Mouse (Mus musculus) MEL (cell line): ENCODE data around the gene Pde6b.

Experiments
- CTCF ChIP-seq, 3 experiments: IDR thresholded peaks in 2 of 3; conservative IDR thresholded peaks in 1 of 3; 2 replicates each; pipeline ENCODE4 v1.5.1; 2011 to 2012; ENCODE audit warnings: low read length in 3 of 3, low read depth in 2 of 3, mild to moderate bottlenecking in 2 of 3, improper control_type of control experiment in 1 of 3, inconsistent platforms in 1 of 3, mixed read lengths in 1 of 3, moderate library complexity in 1 of 3; ENCODE audit not compliant: control insufficient read depth in 1 of 3, insufficient read depth in 1 of 3, poor library complexity in 1 of 3, severe bottlenecking in 1 of 3
- JUND ChIP-seq: IDR thresholded peaks from 2 replicates; pipeline ENCODE4 v1.6.1; 2011; ENCODE audit warnings: low read depth, mild to moderate bottlenecking, improper control_type of control experiment, low read length
- MAFK ChIP-seq: IDR thresholded peaks from 2 replicates; pipeline ENCODE4 v1.6.1; 2011; ENCODE audit warnings: low read depth, mild to moderate bottlenecking, low read length, improper control_type of control experiment, borderline replicate concordance

DNA sequence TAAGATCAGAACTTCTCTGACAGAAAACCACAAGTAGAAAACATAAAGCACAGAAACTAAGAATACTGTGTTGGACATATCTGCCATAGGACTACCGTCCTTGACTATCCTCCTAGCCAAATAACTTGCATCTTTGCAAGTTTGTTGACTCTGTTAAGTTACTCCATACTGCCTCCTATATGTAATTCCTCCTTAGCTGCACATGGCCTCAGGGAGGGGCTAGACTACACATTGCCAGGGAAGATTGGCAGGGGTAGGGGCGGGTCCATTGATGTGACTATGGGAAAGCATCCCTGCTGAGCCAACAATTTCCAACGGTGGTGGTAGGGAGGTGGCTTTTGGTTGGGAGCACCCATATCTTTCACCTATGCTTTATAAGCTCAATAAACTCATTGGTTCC is 25.9 kb upstream of the Pde6b start:
- TF ChIP-seq JUND, result no peak
- TF ChIP-seq MAFK, result no peak
- TF ChIP-seq CTCF (IDR thresholded peaks at IDR 0.05 in 2 of 3, conservative IDR thresholded peaks at IDR 0.05 in 1 of 3; ENCODE audit: control insufficient read depth in 1 of 3, insufficient read depth in 1 of 3, low read depth in 2 of 3, low read length in 3 of 3, poor library complexity in 1 of 3, severe bottlenecking in 1 of 3), result peak in 1 of 3 experiments; percentile 50; a peak in 2 of 6 replicates
